Mouse (Mus musculus) cerebellum, adult 2 months (tissue): ENCODE results near the gene Mlx. TPM values are rescaled to one million over a fixed set of nuclear protein-coding genes. Genes with fewer than 3 reads are reported as not detected.
"Not testable (repeated sequence)": the region's sequence is repeated elsewhere in the genome, so short reads cannot be mapped to it uniquely, and the experiment has no call there.

Experiments
- DNase-seq, 2 experiments: peaks; one replicate each; pipeline ENCODE4 v3.0.0; 2021
- H3K27ac ChIP-seq: fragments of 200-500 bp; 2 replicates; pipeline ENCODE4 v1.5.1; 2012; ENCODE audit warnings: low read length, control low read depth, inconsistent platforms; ENCODE audit not compliant: insufficient read depth
- H3K27me3 ChIP-seq: fragments of 200-500 bp; 2 replicates; pipeline ENCODE4 v1.6.1; 2012; ENCODE audit warnings: inconsistent platforms, mild to moderate bottlenecking, low read length, moderate library complexity; ENCODE audit not compliant: control insufficient read depth, insufficient read depth
- H3K4me1 ChIP-seq: fragments of 200-500 bp; 2 replicates; pipeline ENCODE4 v1.6.1; 2011; ENCODE audit warnings: low read length; ENCODE audit not compliant: control insufficient read depth, insufficient read depth
- H3K4me3 ChIP-seq: fragments of 200-500 bp; replicated peaks from 2 replicates; pipeline ENCODE3; 2011; ENCODE audit warnings: mild to moderate bottlenecking, low read depth, low read length, control low read depth; ENCODE audit not compliant: insufficient read depth
- CTCF ChIP-seq: fragments of 200-500 bp; IDR thresholded peaks from 2 replicates; pipeline ENCODE4 v1.5.1; 2011; ENCODE audit warnings: low read depth, mild to moderate bottlenecking, control low read depth, low read length, moderate library complexity, borderline replicate concordance; ENCODE audit not compliant: insufficient read depth
- POLR2A ChIP-seq: fragments of 200-500 bp; IDR thresholded peaks from 2 replicates; pipeline ENCODE4 v1.6.1; 2011; ENCODE audit warnings: low read length, control low read depth, borderline replicate concordance; ENCODE audit not compliant: insufficient read depth
- WGBS: fragments of 180-500 bp; shearing (Covaris S2); methylation state at CpG from one replicate; pipeline ENCODE4 v1.1.7; 2018; 5-methylcytosine and 5-hydroxymethylcytosine counted together
- polyA plus RNA-seq: library from polyadenylated mRNA; depleted of rRNA; stranded (reverse); fragments of >200 nt; gene quantifications from 2 replicates; pipeline ENCODE4 v1.2.3, GENCODE M21; 2012

The Mlx gene
- polyA plus RNA-seq, 1 experiment: 55.8 TPM

DNA sequence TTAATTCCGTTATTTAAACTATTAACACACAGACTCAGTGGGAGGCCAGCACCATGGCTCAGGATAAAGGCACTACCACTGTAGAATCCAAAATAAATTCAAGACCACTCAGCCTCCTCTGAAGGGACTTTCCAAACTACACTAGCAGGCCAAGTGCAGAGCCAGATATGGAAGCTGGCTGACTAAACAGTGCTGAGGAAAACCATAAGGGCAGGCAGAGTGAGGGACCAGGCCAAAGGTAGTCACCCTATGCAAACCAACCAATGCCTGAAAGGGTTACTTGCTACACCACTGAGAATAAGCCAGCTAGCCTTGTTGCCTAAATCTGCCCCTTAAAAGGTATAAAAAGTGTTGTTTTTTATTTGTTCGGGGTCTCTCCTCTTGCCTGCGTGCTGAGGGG is 25.1 kb downstream of the Mlx start:
- 76% methylated on average over 3 of the region's 3 CpGs for WGBS
- DNase-seq: no peak
- H3K4me3 ChIP-seq: no peak overlapping the region
- peaks cover 6% of the 10 kb centered on the region for H3K4me1 ChIP-seq
- no peaks in the 10 kb centered on the region for H3K27me3 ChIP-seq
- TF ChIP-seq POLR2A (no peak), CTCF (no peak)
- no peak overlapping the region for H3K27ac ChIP-seq

DNA sequence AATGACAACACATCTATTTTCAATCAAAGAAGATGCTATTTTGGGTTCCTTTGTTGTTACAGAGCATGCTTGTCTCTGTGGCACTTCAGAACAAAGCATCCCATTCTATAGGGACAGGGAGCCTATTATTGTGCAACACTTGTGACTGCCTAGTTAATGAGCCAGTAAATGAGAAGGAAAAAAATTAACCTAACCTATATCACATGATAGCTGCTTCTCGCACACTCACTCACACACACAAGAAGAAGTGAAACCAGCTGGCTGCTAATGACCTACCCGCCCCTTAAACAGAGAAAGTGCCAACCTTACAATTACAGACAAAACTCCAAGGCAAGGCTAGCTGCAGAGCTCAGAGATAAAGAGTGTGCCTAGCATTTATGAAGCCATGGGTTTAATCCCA is 28.5 kb downstream of the Mlx start:
- DNase-seq: no peak
- Histone ChIP-seq H3K4me3 (no peak overlapping the region), H3K4me1 (peaks cover 4% of the 10 kb centered on the region; the same call in 1 of the 2 replicates), H3K27me3 (no peaks in the 10 kb centered on the region), H3K27ac (peak overlapping the region; percentile 35; the same call in 1 of the 2 replicates)
- no peak for TF ChIP-seq CTCF
- TF ChIP-seq POLR2A: no peak
- WGBS: 46% methylated on average over 2 of the region's 2 CpGs

DNA sequence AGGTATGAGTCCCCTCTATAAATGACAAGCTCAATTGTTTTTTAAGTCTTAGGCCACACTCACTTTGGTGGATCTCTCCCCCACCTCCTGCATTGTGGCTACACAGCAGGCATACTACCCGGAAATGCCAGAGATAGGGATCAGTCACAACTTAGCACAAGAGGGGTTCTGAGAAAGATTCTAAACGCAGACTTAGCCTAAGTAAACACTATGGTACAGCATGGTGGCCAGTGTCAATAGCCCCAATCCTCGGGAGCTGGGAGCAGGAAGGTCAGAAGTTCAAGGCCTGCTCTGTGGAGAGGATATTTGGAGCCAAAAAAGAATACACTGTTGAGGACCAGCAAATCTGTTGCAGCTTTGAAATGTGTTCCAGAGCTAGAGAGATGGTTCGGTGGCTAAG is 31.0 kb downstream of the Mlx start:
- TF ChIP-seq POLR2A (no peak), CTCF (no peak)
- Histone ChIP-seq H3K4me1 (peaks cover 7% of the 10 kb centered on the region; the same call in 1 of the 2 replicates), H3K4me3 (peak overlapping the region; percentile 46), H3K27me3 (no peaks in the 10 kb centered on the region), H3K27ac (no peak overlapping the region)
- no peak for DNase-seq
- WGBS: 25% methylated on average over 4 of the region's 4 CpGs

DNA sequence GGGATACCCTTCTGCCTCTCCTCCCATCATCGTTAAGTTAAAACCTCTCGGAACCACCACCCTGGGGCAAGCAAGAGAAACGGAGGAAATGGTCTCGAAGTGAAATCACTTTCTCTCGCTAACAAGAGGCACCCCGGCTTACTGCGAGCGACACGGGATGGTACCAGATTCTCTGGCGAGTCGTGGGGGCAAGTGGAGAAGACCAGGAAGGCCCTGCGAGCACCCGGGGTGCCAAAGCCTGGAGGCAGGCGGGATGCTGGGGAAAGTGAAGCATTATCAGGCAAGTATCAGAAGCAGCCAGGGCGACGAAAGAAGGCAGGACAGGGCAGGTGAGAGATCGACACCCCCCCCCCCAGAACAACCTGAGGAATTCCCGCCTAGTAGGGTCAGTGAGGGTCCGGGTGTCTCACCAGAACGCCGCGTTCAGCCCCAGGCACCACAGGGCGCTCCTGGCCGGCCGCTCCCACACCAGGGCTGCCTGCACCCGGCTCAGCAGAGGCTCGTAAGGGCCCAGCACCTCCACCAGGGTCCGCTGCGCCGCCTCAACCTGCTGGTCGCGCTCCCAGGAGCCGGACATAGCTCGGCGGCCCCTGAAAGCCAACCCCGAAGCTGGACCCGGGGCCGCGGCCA is 32.2 kb downstream of the Mlx start:
- no peak for DNase-seq
- TF ChIP-seq POLR2A: no peak
- no peak for TF ChIP-seq CTCF
- Histone ChIP-seq H3K4me1 (peaks cover 7% of the 10 kb centered on the region; the same call in 1 of the 2 replicates), H3K27ac (peak overlapping the region; percentile 75), H3K4me3 (peak overlapping the region; percentile 92), H3K27me3 (no peaks in the 10 kb centered on the region)
- WGBS: under 1% methylated on average over 39 of the region's 39 CpGs

DNA sequence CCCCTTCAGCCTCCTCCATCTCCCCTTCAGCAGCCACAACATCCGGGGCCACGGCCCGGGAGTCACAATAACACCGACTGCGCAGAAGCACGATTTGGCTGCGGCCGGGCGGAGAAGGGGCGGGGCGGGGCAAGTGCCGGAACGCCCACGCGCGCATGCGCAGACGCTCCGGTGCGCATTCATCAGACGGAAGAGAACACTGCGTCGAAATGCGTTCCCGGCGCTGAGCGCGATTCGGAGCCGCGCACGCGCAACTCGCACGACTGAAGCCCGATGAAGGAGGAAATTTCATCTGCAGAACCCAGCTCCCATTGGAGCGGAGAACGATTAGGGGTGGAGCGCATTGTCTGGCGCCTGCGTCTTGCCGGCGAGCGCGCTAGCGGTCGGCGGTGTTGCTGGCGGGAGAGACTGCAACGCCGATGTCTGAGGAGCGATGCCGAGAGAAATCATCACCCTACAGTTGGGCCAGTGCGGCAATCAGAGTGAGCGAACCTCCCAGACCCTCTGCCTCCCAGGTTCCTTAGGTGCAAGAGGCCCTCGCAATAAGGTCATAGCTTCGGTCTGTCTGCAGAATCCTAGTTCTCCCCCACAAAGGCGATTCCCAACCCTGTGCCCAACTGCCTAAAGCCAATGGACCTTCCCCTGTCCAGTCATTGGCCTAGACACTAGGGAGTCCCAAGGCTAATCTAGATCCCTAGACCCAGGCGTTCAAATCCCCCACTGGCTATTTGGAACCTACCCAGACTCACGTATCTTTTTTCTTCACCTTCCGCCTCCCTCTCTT is 32.9 kb downstream of the Mlx start, which contains the start of the genes Retreg3 and Tubg1:
Gene Retreg3, minus strand, starts transcription at position 133 of the 784 bp plus-strand sequence.
Gene Tubg1, plus strand, starts transcription at position 178 of the 784 bp plus-strand sequence.
- Histone ChIP-seq H3K27ac (peak within 1 kb of the TSS; percentile 84), H3K4me3 (peak within 1 kb of the TSS; percentile 92), H3K27me3 (no peaks in the 10 kb centered on the region), H3K4me1 (peaks cover 7% of the 10 kb centered on the region; the same call in 1 of the 2 replicates)
- under 1% methylated on average over 61 of the region's 61 CpGs for WGBS
- TF ChIP-seq POLR2A: peak; percentile 92
- TF ChIP-seq CTCF: no peak
- DNase-seq: peak; percentile 99 to 100

DNA sequence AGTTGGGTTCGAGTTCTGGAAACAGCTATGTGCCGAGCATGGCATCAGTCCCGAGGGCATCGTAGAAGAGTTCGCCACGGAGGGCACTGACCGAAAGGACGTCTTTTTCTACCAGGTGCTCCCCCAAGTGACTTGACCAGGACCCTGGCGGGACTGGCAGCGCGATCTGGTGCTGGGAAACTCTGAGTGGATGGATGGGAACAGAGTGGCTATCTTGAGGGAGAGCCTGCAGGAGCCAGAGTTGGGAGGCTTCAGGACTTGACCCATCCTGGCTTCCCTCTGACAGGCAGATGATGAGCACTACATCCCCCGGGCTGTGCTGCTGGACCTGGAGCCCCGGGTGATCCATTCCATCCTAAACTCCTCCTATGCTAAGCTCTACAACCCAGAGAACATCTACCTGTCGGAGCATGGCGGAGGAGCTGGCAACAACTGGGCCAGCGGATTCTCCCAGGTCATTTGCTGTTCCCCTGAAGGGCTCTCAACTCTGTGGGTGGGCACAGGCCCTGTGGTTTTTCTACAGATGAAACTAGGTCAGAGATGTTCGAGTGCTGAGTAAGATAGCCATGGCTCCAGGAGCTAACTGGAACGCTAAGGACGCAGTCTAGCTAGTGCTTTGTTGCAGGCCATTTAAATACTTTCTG is 33.6 kb downstream of the Mlx start:
- H3K4me1 ChIP-seq: peaks cover 11% of the 10 kb centered on the region; the same call in 1 of the 2 replicates
- no peak for TF ChIP-seq POLR2A
- TF ChIP-seq CTCF: no peak
- H3K27me3 ChIP-seq: no peaks in the 10 kb centered on the region
- 7% methylated on average over 19 of the region's 19 CpGs for WGBS
- H3K4me3 ChIP-seq: peak overlapping the region; percentile 85
- peak overlapping the region; percentile 84 for H3K27ac ChIP-seq
- no peak for DNase-seq

DNA sequence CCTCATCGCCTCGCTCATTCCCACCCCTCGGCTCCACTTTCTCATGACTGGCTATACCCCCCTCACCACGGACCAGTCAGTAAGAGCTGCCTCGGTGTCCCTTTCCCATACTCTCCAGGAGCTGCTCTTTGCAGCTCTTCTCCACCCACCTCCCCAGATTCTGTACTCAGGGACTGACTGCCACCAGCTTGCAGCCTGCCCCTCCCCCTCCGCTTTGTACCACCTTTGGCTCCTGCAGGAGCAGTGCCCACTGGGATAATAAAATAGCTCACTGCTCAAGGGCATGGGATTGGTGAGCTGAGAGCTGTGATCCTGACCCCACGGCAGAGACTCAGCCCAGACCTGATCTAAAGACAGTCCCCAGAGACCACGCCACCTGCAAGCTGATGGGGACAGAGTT is 37.4 kb downstream of the Mlx start:
- H3K27me3 ChIP-seq, H3K27ac ChIP-seq, DNase-seq, H3K4me3 ChIP-seq: not testable (repeated sequence)
- peaks cover 11% of the 10 kb centered on the region; the same call in 1 of the 2 replicates for H3K4me1 ChIP-seq
- WGBS: 94% methylated on average over 8 of the region's 8 CpGs

DNA sequence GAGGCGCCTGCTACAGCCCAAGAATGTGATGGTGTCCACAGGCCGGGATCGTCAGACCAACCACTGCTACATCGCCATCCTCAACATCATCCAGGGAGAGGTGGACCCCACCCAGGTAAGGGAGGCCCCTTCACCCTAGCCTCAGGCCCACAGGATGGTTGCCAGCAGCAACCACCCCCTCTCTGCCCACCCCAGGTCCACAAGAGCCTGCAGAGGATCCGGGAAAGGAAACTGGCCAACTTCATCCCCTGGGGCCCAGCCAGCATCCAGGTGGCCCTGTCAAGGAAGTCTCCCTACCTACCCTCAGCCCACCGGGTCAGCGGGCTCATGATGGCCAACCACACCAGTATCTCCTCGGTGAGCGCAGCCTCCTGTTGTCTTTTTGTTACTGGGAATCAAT is 37.9 kb downstream of the Mlx start:
- not testable (repeated sequence) for H3K4me3 ChIP-seq, H3K27me3 ChIP-seq, H3K27ac ChIP-seq, DNase-seq
- WGBS: 72% methylated on average over 9 of the region's 9 CpGs
- peaks cover 14% of the 10 kb centered on the region for H3K4me1 ChIP-seq
